Mouse (Mus musculus) left cerebral cortex, adult 6 months (tissue): Measurements from ENCODE around the gene Bicra. TPM values are rescaled to one million over a fixed set of nuclear protein-coding genes. Genes with fewer than 3 reads are reported as not detected.

Experiments
- long read RNA-seq, 2 experiments: library from polyadenylated mRNA; unstranded; transcript quantifications; one replicate each; pipeline ENCODE4 v2.0.0; 2019 to 2020
- polyA plus RNA-seq: library from polyadenylated mRNA; unstranded; fragments of <200 nt; fragmentation: Nextera tagmentation; gene quantifications from 2 replicates; pipeline ENCODE4 v1.2.3, GENCODE M21; 2021

Bicra gene
- polyA plus RNA-seq: 2.7 and 6.4 TPM in 2 replicates
- long read RNA-seq, experiment 1, partial matches to known transcripts: 5 of 11 reads
- long read RNA-seq, experiment 1, other reads (novel, unspliced or antisense): 6 of 11 reads
- long read RNA-seq, experiment 2, partial matches to known transcripts: 0 of 4 reads
- long read RNA-seq, experiment 2, other reads (novel, unspliced or antisense): 4 of 4 reads

GRCm38 (mm10) chr7:16047338-16048146, at the start of gene Bicra:
Gene Bicra, minus strand, starts transcription at chr7:16047921.

GRCm38 (mm10) chr7:16061219-16062098, 13.7 kb upstream of the Bicra start, which contains the start of gene Zfp541:
Gene Zfp541, plus strand, starts transcription at chr7:16061814.

GRCm38 (mm10) chr7:15967312-15967711, 80.4 kb downstream of the Bicra start, which contains the start of gene Ehd2:
Gene Ehd2, minus strand, starts transcription at chr7:15967567.

GRCm38 (mm10) chr7:15945721-15946536, 101.8 kb downstream of the Bicra start, which contains the start of gene Nop53:
Gene Nop53, minus strand, starts transcription at chr7:15946074.

GRCm38 (mm10) chr7:15922220-15922773, 125.4 kb downstream of the Bicra start, which contains the start of gene Selenow:
Gene Selenow, minus strand, starts transcription at chr7:15922402.

Other genes starting within 250 kb of the Bicra start
- gene Obox6, start 208.2 kb downstream of the Bicra start, polyA plus RNA-seq: not detected in 2 replicates
- not detected in 2 replicates for gene Crx, start 168.0 kb downstream of the Bicra start, polyA plus RNA-seq
- not detected in 2 replicates for gene Crxos, start 165.3 kb downstream of the Bicra start, polyA plus RNA-seq
- 2,345 and 3,530 TPM in 2 replicates for gene Selenow, start 125.5 kb downstream of the Bicra start, polyA plus RNA-seq
- 131 and 208 TPM in 2 replicates for gene Nop53, start 101.8 kb downstream of the Bicra start, polyA plus RNA-seq
- gene Ehd2, start 80.4 kb downstream of the Bicra start, polyA plus RNA-seq: 1.3 and 3.1 TPM in 2 replicates
- 0.05 and 0.06 TPM in 2 replicates for gene Zfp541, start 13.9 kb upstream of the Bicra start, polyA plus RNA-seq
- gene Napa, start 50.5 kb upstream of the Bicra start, polyA plus RNA-seq: 309 and 471 TPM in 2 replicates
- 20.3 and 28.5 TPM in 2 replicates for gene Kptn, start 72.0 kb upstream of the Bicra start, polyA plus RNA-seq
- 21.2 and 22.4 TPM in 2 replicates for gene Slc8a2, start 81.9 kb upstream of the Bicra start, polyA plus RNA-seq
- 31.0 and 31.8 TPM in 2 replicates for gene Meis3, start 127.2 kb upstream of the Bicra start, polyA plus RNA-seq
- 3.8 and 4.0 TPM in 2 replicates for gene Dhx34, start 174.1 kb upstream of the Bicra start, polyA plus RNA-seq
- 0.55 and 0.59 TPM in 2 replicates for gene C5ar2, start 196.2 kb upstream of the Bicra start, polyA plus RNA-seq
- gene C5ar1, start 211.6 kb upstream of the Bicra start, polyA plus RNA-seq: 0.84 and 1.1 TPM in 2 replicates
- 18.1 and 31.5 TPM in 2 replicates for gene Inafm1, start 225.7 kb upstream of the Bicra start, polyA plus RNA-seq
- gene Ccdc9, start 238.9 kb upstream of the Bicra start, polyA plus RNA-seq: 3.6 and 13.8 TPM in 2 replicates